Mouse (Mus musculus) small intestine, adult 2 months (tissue): ENCODE measurements at regions not wholly inside any gene's neighbourhood (a gene's known extent, or its start where the extent isn't known, plus 50 kb on each side); places are given as distances from the start of the nearest gene placed in this dataset.

ENCODE experiments used
- CTCF ChIP-seq: fragments of 200-500 bp; IDR thresholded peaks from 2 replicates; pipeline ENCODE4 v1.5.1; 2012; ENCODE audit warnings: low read depth, mild to moderate bottlenecking, control low read depth, inconsistent platforms, low read length, moderate library complexity, mixed read lengths; ENCODE audit not compliant: insufficient replicate concordance, insufficient read length; ENCODE audit errors: extremely low read depth
- POLR2A ChIP-seq: fragments of 200-500 bp; IDR thresholded peaks from 2 replicates; pipeline ENCODE4 v1.6.1; 2012; ENCODE audit warnings: low read depth, mild to moderate bottlenecking, control low read depth, inconsistent platforms, low read length, moderate library complexity

DNA sequence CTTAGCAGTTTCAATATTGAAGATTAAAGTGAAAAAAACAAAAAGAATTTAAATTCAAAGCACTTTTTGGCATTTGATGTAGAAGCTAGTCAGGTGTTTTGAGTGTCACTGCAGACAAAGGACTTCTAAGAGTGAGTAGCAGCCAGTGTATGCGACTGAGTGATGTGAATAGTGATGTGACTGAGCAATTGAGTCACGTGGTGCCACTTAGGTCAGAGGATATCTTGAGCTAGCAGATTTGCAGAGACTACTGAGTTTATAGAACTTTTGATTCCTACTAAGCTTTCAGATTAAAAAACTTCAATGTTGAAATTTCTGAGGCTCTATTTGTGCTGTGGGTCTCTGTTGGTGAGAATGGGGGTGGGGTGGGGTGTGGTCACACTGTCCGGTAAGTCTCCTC is 49.8 kb upstream of the Unc93a2 start:
- TF ChIP-seq POLR2A (no peak), CTCF (no peak)
